Mouse (Mus musculus) adrenal gland, adult (tissue): Measurements from ENCODE around the gene Itgae.

Source experiments
- DNase-seq, 2 experiments: peaks; one replicate each; pipeline ENCODE4 v3.0.0; 2022 to 2023; ENCODE audit warnings: low spot score in 1 of 2; ENCODE audit not compliant: inconsistent age in 2 of 2

Itgae gene

GRCm38 (mm10) chr11:73092057-73092456 lies 1.7 kb downstream of the Itgae start:
- DNase-seq: no peak

GRCm38 (mm10) chr11:73092877-73093276 lies 2.5 kb downstream of the Itgae start:
- peak in 1 of 2 experiments; percentile 45 for DNase-seq

DNA sequence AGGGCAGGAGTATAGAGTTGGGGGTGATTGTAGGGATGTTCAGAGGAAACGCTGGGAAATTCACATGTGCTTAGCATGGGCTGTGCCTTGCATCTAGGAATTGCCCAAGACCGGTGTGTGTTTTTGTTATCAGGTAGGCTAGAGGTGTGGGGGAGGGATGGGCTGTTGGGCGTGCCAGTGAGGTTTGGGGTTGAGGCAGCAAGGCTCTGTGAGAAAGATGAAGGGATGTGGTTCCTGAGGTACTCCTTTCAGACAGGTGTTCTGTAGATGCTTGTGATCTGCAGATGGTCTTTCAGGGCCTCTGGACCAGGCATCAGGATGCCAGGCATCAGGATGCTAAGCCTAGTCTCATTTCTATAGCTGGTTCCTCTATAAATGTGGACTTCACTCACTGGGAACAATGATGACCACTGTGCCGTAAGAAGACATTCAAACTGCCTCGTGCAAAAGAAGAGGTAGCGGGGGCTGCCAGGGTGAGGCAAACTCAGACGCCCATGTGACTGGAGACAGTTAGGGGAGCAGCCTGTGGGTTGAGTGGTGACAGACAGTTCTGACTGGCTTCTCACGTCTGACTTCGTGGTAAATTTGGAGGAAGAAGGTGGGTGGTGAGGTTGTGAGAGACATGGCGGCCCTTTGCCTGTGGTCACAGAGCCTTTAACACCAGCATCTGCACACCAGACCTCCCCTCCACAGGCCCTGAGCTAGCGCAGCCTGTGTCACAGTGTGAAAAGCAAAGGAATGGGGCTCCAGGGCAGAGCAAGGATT lies 4.0 kb downstream of the Itgae start:
- DNase-seq: no peak

DNA sequence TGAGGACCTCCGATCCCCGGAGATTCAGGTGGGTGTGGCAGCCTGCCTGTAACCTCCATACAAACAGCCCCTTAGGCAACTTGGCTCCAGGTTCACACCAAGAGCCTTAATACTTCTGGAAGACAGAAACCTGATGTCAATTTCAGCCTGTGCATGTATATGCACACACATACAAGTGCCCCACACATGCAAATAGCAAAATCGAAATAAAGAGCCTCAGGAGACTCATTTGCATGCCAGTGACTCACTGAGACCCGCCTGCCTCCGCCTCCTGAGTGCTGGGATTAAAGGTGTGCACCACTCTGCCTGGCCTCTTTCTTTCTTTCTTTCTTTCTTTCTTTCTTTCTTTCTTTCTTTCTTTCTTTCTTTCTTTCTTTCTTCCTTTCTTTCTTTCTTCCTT lies 8.5 kb downstream of the Itgae start:
- DNase-seq: no peak

- no peak for DNase-seq
Observed at GRCm38 (mm10) chr11:73099976-73100750, 9.8 kb downstream of the Itgae start.

DNA sequence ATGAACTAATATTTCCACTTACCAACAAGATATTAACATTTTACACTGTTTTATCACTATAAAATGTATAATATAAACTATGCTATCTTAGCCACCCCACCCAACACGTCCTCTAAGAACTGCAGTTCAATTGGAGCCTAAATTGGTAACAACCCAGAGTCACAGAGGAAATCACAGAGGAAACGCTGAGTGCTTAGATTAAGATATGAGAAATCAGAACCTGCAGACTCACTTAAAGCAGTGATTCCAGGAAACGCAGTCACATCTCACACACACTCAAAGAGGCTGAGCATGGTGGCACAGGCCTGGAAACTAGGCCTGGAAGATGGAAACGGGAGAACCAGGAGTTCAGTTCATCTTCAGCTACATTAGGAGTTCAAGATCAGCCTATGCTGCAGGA lies 10.9 kb downstream of the Itgae start:
- no peak for DNase-seq

GRCm38 (mm10) chr11:73105246-73105645 lies 14.9 kb downstream of the Itgae start:
- no peak for DNase-seq

DNA sequence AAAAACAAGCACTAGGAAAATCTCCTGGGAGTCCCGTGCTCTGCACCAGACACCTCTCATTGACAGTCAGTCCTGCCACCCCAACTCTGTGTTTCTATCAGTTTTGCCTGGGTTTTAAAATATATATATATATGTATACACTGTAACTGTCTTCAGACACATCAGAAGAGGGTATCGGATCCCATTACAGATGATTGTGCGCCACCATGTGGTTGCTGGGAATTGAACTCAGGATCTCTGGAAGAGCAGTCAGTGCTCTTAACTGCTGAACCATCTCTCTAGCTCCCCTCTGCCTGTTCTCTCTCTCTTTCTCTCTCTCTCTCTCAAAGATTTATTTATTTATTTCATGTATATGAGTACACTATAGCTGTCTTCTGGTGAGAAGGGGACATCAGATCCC lies 17.0 kb downstream of the Itgae start:
- DNase-seq: peak in 1 of 2 experiments; percentile 70

GRCm38 (mm10) chr11:73108195-73108897 lies 18.0 kb downstream of the Itgae start:
- DNase-seq: no peak

- peak in 1 of 2 experiments; percentile 41 for DNase-seq
Observed at GRCm38 (mm10) chr11:73108898-73109625, 18.7 kb downstream of the Itgae start.

GRCm38 (mm10) chr11:73109941-73110340 lies 19.6 kb downstream of the Itgae start:
- DNase-seq: peak; percentile 15 to 84

- no peak for DNase-seq
Observed at GRCm38 (mm10) chr11:73111414-73111813, 21.0 kb downstream of the Itgae start.

DNA sequence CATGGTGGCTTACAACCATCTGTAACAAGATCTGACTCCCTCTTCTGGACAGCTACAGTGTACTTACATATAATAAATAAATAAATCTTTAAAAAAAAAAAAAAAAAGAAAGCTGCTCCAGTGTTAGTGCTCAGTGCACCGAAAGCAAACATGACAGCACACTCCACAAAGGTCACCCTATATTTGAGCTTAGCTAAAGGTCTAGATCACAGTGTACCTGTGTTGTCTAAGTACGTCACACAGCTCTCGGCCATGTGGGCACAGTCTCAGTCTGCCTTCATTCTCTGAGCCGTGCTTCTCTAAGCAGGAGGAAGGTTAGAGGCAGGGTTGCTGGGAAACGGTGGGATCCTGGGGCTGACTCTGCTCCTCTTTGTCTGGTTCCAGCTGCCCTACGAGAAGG lies 36.1 kb downstream of the Itgae start:
- no peak for DNase-seq

GRCm38 (mm10) chr11:73131020-73131419 lies 40.6 kb downstream of the Itgae start:
- peak in 1 of 2 experiments; percentile 46 for DNase-seq

- DNase-seq: no peak
Observed at GRCm38 (mm10) chr11:73132999-73133398, 42.6 kb downstream of the Itgae start.

DNA sequence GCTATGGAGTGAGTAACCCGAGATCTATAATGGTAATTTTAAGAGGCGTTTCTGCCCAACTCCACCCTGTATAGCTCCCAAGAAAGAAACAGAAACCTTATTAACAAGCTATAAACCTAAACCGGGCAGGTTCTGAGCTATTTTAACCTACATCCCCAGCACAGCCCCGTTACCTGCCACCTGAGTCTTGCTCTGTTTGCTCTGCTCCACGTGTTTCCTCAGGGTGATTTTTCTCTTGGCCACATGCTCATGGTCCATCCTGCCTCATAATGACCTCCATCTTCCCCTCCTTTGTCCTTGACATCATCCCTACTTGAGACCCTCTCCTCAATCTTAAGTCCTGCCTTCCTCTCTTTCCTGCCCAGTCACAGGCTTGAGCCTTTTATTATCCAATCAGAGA lies 43.8 kb downstream of the Itgae start:
- no peak for DNase-seq

- no peak for DNase-seq
Observed at GRCm38 (mm10) chr11:73136587-73136986, 46.2 kb downstream of the Itgae start.

GRCm38 (mm10) chr11:73137116-73137515 lies 46.7 kb downstream of the Itgae start:
- peak in 1 of 2 experiments; percentile 27 for DNase-seq

GRCm38 (mm10) chr11:73137591-73138501 lies 47.5 kb downstream of the Itgae start, which contains the start of gene Haspin:
Haspin (minus strand) TSS chr11:73138294.
- peak; percentile 90 to 96 for DNase-seq

DNA sequence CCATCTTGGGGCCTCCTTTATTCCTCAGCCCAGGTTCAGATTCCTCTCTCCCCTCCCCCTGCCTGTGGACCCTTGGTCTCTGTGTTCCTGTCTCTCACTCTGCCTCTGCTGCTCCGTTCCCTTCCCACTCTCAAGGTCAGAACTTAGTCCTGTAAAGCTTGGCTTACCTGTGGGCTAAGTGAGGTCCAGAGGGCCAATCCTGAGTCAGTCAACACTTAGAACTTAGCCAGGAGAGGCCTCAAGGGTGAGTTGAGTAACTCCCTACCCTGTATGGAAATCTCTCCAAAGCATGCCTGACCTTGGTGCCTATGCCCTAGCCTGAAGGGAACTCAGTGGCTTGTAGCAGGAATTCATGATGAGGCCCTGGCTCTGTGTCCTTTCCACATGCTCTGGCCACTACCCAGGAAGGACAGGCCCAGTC lies 53.9 kb downstream of the Itgae start:
- DNase-seq: peak in 1 of 2 experiments; percentile 59
